Mouse (Mus musculus) frontal cortex, adult (tissue): Measurements from ENCODE around the gene Carhsp1.

Experiments
- ATAC-seq: cut with Nextera tagmentation; 2 replicates; pipeline ENCODE4 v1.9.2; 2017; ENCODE audit warnings: mild to moderate bottlenecking, moderate library complexity, mixed read lengths; ENCODE audit not compliant: low TSS enrichment

The Carhsp1 gene

GRCm38 (mm10) chr16:8639466-8640191, 32.3 kb downstream of the Carhsp1 start:
- ATAC-seq, result no peak

DNA sequence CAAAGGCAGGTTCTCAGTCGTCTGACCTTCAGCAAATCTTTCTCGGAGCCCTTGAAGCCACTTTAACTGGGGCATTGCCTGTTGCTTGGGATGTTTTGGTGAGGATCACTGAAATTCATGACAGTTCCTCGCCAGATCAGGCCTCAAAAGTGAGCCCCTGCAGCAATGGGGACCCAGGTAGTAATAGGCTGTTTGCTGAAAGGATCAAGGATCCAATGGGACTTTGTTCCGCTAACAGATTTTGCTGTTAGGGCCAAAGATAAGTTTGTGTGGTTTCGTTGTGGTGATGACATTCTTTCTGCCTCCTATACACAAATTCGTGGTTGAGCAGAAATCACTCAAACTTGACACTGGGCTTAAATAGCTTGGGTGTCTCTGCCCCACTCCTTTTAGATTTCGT, 33.8 kb downstream of the Carhsp1 start:
- ATAC-seq, result no peak

GRCm38 (mm10) chr16:8637217-8638051, 34.5 kb downstream of the Carhsp1 start, which contains the start of the genes Pmm2 and Tmem186:
Gene Pmm2 (plus strand): TSS chr16:8637674.
Gene Tmem186 (minus strand): TSS chr16:8637712.
- ATAC-seq, result peak; percentile 96

- ATAC-seq, result no peak; the same call in 1 of the 2 replicates
Observed at GRCm38 (mm10) chr16:8636867-8637216, 35.1 kb downstream of the Carhsp1 start.

- ATAC-seq, result no peak
Observed at GRCm38 (mm10) chr16:8631428-8631827, 40.5 kb downstream of the Carhsp1 start.

DNA sequence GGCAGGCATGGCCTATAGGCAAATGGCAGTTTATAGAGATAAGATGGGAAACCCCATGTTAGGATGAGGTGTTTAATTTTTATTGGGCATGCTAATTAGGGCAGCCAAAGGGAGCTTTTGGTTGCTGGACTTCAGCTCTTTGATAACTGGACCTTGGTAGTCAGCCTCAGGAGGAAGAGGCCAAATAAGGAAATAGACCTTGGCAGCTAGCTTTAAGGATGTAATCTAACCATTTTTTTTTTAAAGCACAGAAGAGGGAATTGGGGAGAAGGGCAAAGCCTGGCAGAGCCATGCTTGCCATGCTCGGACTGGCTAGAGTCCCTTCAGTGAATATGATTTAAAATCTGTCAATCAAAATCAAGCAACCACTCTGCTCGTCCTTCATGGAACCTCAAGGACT, 41.5 kb downstream of the Carhsp1 start:
- ATAC-seq, result no peak

DNA sequence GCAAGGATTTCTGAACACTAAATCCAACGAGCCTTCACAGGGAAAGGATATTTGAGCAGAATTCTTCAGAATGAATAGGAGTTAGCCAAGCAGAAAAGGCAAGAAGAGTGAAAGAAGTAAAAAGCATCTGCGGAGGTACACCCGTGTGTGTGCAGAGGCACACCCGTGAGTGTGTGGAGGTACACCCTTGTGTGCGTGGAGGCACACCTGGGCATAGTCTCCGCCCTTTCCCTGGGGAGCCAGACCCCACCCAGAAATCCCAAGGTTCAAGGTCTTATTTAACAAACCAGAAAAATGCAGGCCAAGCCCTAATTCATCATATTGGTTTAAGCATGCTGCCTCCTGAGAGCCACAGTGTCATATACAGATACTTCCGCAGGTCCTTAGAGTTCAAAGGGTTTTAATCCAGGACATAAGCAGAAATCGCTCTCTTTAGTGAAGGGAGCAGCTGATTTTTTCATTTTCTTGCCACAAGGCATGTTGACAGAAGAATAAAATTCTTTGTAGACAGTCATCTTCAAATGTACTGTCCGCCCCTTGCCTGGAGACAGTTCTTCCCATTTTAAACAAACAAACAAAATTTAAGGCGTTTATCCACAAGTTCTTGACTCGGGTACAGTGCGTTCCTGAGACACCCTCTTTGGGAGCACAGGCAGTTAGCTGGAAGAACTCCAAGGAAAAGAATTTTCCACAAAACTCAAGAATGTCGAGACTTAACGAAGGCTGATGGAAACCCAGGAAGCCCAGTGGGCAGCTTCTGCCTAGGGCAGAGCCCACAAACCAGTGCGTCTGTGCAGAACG, 51.4 kb downstream of the Carhsp1 start:
- no peak for ATAC-seq

DNA sequence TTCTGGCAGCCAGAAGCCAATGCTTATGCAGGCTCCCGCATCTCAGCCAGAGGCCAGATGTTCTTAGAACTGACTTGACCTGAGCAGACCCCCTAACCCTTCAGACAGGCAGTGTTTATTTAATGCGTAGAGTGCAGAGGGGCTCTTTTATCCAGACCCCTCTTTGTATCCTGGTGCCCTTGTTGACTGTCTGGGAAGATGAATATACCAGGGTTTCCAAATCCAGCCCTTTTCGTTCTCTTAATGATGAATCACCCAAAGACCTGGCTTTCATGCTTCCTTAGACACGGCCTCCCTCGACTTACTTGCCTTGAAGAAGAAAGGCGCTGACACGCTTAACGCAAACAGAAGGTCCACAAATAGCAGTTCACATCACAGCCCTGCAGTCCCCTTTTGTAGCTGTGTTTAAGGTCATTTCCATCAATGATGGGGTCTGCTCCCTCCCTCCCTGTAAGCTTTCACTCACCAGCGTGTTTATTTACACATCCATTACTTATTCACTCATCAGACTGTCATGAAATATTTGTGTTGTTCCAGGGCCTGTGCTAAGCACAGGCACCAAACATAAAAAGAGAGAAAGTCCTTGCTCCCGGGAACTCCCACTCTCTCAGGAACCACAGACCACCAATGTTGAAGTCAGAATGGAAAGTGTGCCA, 52.2 kb downstream of the Carhsp1 start:
- ATAC-seq, result no peak

GRCm38 (mm10) chr16:8613447-8613846, 58.5 kb downstream of the Carhsp1 start:
- ATAC-seq, result no peak

GRCm38 (mm10) chr16:8613039-8613438, 58.9 kb downstream of the Carhsp1 start:
- ATAC-seq, result no peak

DNA sequence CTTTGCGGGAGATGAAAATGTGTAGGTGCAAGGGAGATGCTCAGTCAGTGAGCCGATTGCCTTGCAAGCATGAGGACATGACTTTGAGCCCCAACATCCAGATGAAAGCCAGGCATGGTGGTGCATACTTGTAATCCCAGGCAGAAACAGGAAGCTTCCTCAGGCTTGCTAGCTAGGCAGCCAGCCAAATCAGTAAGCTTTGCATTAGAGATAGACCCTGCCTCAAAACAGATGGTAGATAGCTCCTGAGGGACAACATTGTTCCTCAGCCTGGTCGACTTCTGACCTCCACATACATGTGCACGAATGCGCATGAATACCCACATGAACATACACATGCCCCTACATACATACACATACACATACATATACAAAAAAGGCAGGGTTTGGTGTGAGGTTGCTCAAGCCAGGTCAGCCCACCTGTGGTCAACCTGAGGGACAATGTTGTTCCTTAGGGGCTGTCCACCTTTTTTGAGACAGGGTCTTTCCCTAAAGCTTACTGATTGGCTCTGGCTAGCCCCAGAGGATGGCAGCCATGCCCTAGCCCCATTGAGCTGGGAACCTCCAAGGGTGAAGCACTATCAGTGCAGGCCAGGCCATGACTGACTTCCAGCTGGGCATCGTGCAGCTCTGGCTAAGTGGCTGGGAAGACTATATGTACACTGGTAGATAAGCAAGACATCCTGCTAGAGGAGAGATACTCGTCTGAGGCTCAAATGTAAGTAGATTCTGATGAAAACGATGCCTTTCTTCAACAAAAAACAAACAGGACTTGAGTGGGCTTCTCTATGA, 59.5 kb downstream of the Carhsp1 start:
- ATAC-seq, result no peak

DNA sequence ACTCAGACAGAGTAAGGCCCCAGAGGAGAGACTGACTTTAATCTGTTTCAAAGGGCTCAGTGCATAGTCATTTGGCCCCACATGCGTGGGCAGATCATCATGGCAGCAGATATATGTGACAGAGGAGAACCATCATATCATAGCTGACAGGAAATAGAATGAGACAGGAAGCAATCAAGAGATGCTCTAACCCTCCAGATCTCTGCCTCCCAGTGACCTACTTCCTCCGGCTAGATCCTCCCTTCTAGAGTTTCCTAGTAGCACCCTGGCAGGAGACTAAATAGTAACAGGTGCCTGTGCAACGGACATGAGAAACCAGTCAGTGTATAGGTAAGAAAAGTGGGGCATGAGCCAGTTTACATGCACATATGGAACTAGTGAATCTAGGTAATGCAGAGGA, 61.6 kb downstream of the Carhsp1 start:
- ATAC-seq, result no peak
